Comparison of ENCODE assay signal across 9 mouse cellular contexts in the genomic region with DNA sequence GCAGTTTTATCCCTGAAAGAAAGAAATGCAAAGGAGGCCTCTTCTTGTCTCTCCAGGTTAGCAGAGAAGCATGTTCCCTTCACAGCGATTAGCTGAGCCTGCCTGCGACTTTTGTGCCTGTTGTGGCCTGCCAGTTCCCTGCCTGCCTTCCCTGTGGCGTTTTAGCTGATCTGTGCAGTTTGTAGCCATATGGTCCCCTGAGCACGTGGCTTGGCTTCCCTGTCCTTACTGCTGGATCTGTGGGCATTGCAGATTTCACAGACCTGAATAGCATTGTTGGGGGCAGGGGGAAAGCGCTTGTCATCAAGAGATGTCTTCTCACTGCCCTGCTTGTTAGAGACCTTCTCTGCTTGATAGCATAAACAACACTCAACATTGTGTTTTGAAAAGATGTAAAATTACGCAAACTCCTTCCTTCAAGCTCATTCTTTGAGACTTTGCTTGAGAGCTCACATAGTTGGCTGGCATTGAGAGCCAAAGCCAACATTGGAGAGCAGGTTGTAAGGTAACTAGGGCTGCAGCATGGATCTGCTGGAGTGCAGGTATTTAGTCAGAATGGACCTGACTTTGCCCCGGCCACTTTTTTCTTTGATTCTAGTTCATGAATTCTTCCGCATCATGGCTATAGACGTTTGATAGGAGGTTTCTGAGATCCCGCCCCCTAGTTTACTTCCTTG.
DNase-seq lines count a peak whose midpoint lies in the region; ATAC-seq and TF ChIP-seq lines count a peak whose summit lies in the region.
"Had no signal": no experiment of that assay in that cellular context is flagged by ENCODE, and none has a peak within 500 bp of the region (broad histone marks: within the 10 kb centered on the region; RNA-seq: fewer than 3 reads in every experiment).

No protein-coding gene starts in this region.

- H3K36me3 ChIP-seq in kidney, embryonic 14.5 days (ENCODE audit: control insufficient read depth, insufficient read depth, low read length), result peaks cover 36% of the 10 kb centered on the region
- H3K36me3 ChIP-seq in forebrain, embryonic 16.5 days (ENCODE audit: control insufficient read depth, insufficient read depth), result no peaks in the 10 kb centered on the region

- no peak overlapping the region; the same call in 1 of the 2 replicates for H3K9ac ChIP-seq in kidney, embryonic 14.5 days (ENCODE audit: low read depth, low read length)
- H3K9ac ChIP-seq in forebrain, embryonic 16.5 days (replicated peaks; ENCODE audit: low read depth, low read length), result no peak overlapping the region
- H3K9ac ChIP-seq: heart, embryonic 13.5 days had no signal

- intact Hi-C loops in left cerebral cortex, adult 2 months (cut with DNase I), result loop anchor here (5.0 kb wide), 1 partner anchor 169 kb away; no protein-coding TSS in a partner anchor

- no peak overlapping the region for H3K4me2 ChIP-seq in kidney, embryonic 14.5 days (replicated peaks; ENCODE audit: low read depth, low read length)
- no peak overlapping the region for H3K4me2 ChIP-seq in forebrain, embryonic 16.5 days (ENCODE audit: low read length)
- H3K4me2 ChIP-seq: heart, embryonic 13.5 days had no signal

- H3K4me3 ChIP-seq in kidney, embryonic 14.5 days (ENCODE audit: low read length), result no peak overlapping the region
- no peak overlapping the region for H3K4me3 ChIP-seq in forebrain, embryonic 16.5 days (replicated peaks; ENCODE audit: low read length)
- no peak overlapping the region for H3K4me3 ChIP-seq in left cerebral cortex, adult 2 months
- H3K4me3 ChIP-seq: heart, embryonic 13.5 days had no signal

- no peaks in the 10 kb centered on the region for H3K4me1 ChIP-seq in kidney, embryonic 14.5 days (ENCODE audit: control insufficient read depth, insufficient read depth, low read length)
- peaks cover 23% of the 10 kb centered on the region for H3K4me1 ChIP-seq in forebrain, embryonic 16.5 days (replicated peaks; ENCODE audit: control insufficient read depth, insufficient read depth, low read length)
- H3K4me1 ChIP-seq: heart, embryonic 13.5 days had no signal

- peak; percentile 20 for DNase-seq in kidney, adult 11 months
- DNase-seq in left cerebral cortex, adult 2 months (ENCODE audit: extremely low spot score in 1 of 2, low spot score in 2 of 2), result peak in 1 of 2 experiments; percentile 70
- peak; percentile 75 for DNase-seq in right cerebral cortex, adult 2 months (ENCODE audit: low spot score in 2 of 2)
- DNase-seq in adrenal gland, postnatal 36 days, result no peak
- DNase-seq in adipocyte (ENCODE audit: low spot score), result no peak

- WGBS in kidney, embryonic 14.5 days, result 71% methylated on average over 10 of the region's 10 CpGs
- 66% methylated on average over 10 of the region's 10 CpGs for WGBS in forebrain, embryonic 16.5 days

- no peak for ATAC-seq in kidney, embryonic 14.5 days (ENCODE audit: low FRiP score, low TSS enrichment)
- ATAC-seq in forebrain, embryonic 16.5 days, result peak; percentile 87
- no peak for ATAC-seq in activated CD4-positive, CD25-positive, alpha-beta regulatory T cell, adult 4 months

- H3K27me3 ChIP-seq in kidney, embryonic 14.5 days (ENCODE audit: control insufficient read depth, insufficient read depth, low read length), result no peaks in the 10 kb centered on the region
- H3K27me3 ChIP-seq in forebrain, embryonic 16.5 days (replicated peaks; ENCODE audit: control insufficient read depth, insufficient read depth, low read length), result no peaks in the 10 kb centered on the region
- H3K27me3 ChIP-seq: heart, embryonic 13.5 days had no signal

- H3K9me3 ChIP-seq in kidney, embryonic 14.5 days (ENCODE audit: control insufficient read depth, low read length), result no peaks in the 10 kb centered on the region
- no peaks in the 10 kb centered on the region for H3K9me3 ChIP-seq in forebrain, embryonic 16.5 days (ENCODE audit: control insufficient read depth, low read length)
- H3K9me3 ChIP-seq: heart, embryonic 13.5 days had no signal

- no peak for TF ChIP-seq CTCF in left cerebral cortex, adult 2 months (IDR thresholded peaks at IDR 0.05)

- H3K27ac ChIP-seq in kidney, embryonic 14.5 days (ENCODE audit: low read depth, low read length), result no peak overlapping the region
- H3K27ac ChIP-seq in forebrain, embryonic 16.5 days (ENCODE audit: low read length), result peak overlapping the region; percentile 47; the same call in 1 of the 2 replicates
- peak overlapping the region; percentile 69 for H3K27ac ChIP-seq in left cerebral cortex, adult 2 months
- H3K27ac ChIP-seq: heart, embryonic 13.5 days had no signal

Comparison
In these comparisons a context has a peak if more than half of its experiments do, and no peak if none do; other contexts are left out.
1. DNase-seq: peak in kidney, adult 11 months (single experiment) and right cerebral cortex, adult 2 months (2 of 2); none in adrenal gland, postnatal 36 days (0 of 2) and adipocyte (single experiment).